Mouse (Mus musculus) spleen, adult 2 months (tissue): Measurements from ENCODE around the gene Tbxas1.

ENCODE experiments used
- CTCF ChIP-seq: fragments of 200-500 bp; IDR thresholded peaks from 2 replicates; pipeline ENCODE4 v1.5.1; 2011; ENCODE audit warnings: mild to moderate bottlenecking, inconsistent platforms; ENCODE audit not compliant: insufficient read depth, insufficient read length, insufficient replicate concordance; ENCODE audit errors: extremely low read depth
- POLR2A ChIP-seq: fragments of 200-500 bp; IDR thresholded peaks from 2 replicates; pipeline ENCODE4 v1.6.1; 2011; ENCODE audit warnings: low read depth, low read length, inconsistent platforms

- TF ChIP-seq CTCF (no peak), POLR2A (no peak)
These were observed 127.9 kb downstream of the Tbxas1 start for GRCm38 (mm10) chr6:39003126-39003525.
